Mouse (Mus musculus) stomach, embryonic 16.5 days (tissue): ENCODE data around the gene Errfi1. TPM values are rescaled to one million over a fixed set of nuclear protein-coding genes. Genes with fewer than 3 reads are reported as not detected.
"Not testable (repeated sequence)": the region's sequence is repeated elsewhere in the genome, so short reads cannot be mapped to it uniquely, and the experiment has no call there.

ENCODE experiments used
- ATAC-seq: fragments of 200-750 bp; cut with Nextera tagmentation; 2 replicates; pipeline ENCODE4 v1.8.0; 2017; ENCODE audit warnings: moderate number of reproducible peaks, moderate TSS enrichment; ENCODE audit not compliant: insufficient read depth, low FRiP score
- H3K27ac ChIP-seq: fragments of 300-500 bp; sonication (generic); 2 replicates; pipeline ENCODE4 v1.5.1; 2014; ENCODE audit warnings: low read length
- H3K27me3 ChIP-seq: fragments of 300-500 bp; sonication (generic); 2 replicates; pipeline ENCODE4 v1.6.1; 2014; ENCODE audit warnings: low read length, control low read depth, mixed read lengths; ENCODE audit not compliant: control insufficient read depth, insufficient read depth
- H3K36me3 ChIP-seq: fragments of 300-500 bp; sonication (generic); 2 replicates; pipeline ENCODE4 v1.6.1; 2014; ENCODE audit warnings: low read length; ENCODE audit not compliant: control insufficient read depth, insufficient read depth
- H3K4me1 ChIP-seq: fragments of 300-500 bp; sonication (generic); 2 replicates; pipeline ENCODE4 v1.6.1; 2014; ENCODE audit warnings: low read length, control low read depth, mixed read lengths; ENCODE audit not compliant: control insufficient read depth, insufficient read depth
- H3K4me2 ChIP-seq: fragments of 300-500 bp; sonication (generic); 2 replicates; pipeline ENCODE4 v1.6.1; 2014; ENCODE audit warnings: low read depth, low read length, mixed read lengths
- H3K4me3 ChIP-seq: fragments of 300-500 bp; sonication (generic); replicated peaks from 2 replicates; pipeline ENCODE4 v1.5.1; 2014; ENCODE audit warnings: mild to moderate bottlenecking, low read length
- H3K9ac ChIP-seq: fragments of 300-500 bp; sonication (generic); 2 replicates; pipeline ENCODE4 v1.6.1; 2014; ENCODE audit warnings: low read length
- H3K9me3 ChIP-seq: fragments of 300-500 bp; sonication (generic); replicated peaks from 2 replicates; pipeline ENCODE4 v1.6.1; 2016; ENCODE audit warnings: low read length, control low read depth; ENCODE audit not compliant: control insufficient read depth
- WGBS: fragments of 180-500 bp; shearing (Covaris S2); extraction: QIAGEN DNeasy Blood & Tissue Kit; methylation state at CpG from one replicate; pipeline ENCODE4 v1.1.7; 2014; 5-methylcytosine and 5-hydroxymethylcytosine counted together
- polyA plus RNA-seq: library from polyadenylated mRNA; unstranded; fragments of >200 nt; fragmentation: Nextera tagmentation; extraction: Ambion mirVana; gene quantifications from 2 replicates; pipeline ENCODE4 v1.2.1, GENCODE M21; 2015

Gene Errfi1
- polyA plus RNA-seq, 1 experiment from 2014 or later, result 30.8 TPM

- H3K27ac ChIP-seq, result peak overlapping the region; percentile 92
These were observed 15.8 kb downstream of the Errfi1 start for GRCm38 (mm10) chr4:150869276-150870197.

GRCm38 (mm10) chr4:150870963-150871391, 17.3 kb downstream of the Errfi1 start:
- Histone ChIP-seq H3K9me3 (no peaks in the 10 kb centered on the region), H3K36me3 (peaks cover 10% of the 10 kb centered on the region; the same call in 1 of the 2 replicates), H3K4me2 (peak overlapping the region; percentile 31; the same call in 1 of the 2 replicates), H3K27ac (peak overlapping the region; percentile 92), H3K4me3 (no peak overlapping the region), H3K27me3 (no peaks in the 10 kb centered on the region), H3K9ac (no peak overlapping the region), H3K4me1 (peaks cover 32% of the 10 kb centered on the region)
- WGBS, result 65% methylated on average over 13 of the region's 13 CpGs
- 0 out of 2 replicates have a peak, but pooled peaks have one; percentile 35 for ATAC-seq

More at GRCm38 (mm10) chr4:150869276-150870197, 15.8 kb downstream of the Errfi1 start:
- Histone ChIP-seq H3K9ac (0 out of 2 replicates have a peak overlapping the region, but pooled peaks have one; percentile 13), H3K4me1 (peaks cover 34% of the 10 kb centered on the region), H3K27me3 (no peaks in the 10 kb centered on the region), H3K4me2 (no peak overlapping the region), H3K4me3 (no peak overlapping the region), H3K9me3 (no peaks in the 10 kb centered on the region), H3K36me3 (peaks cover 13% of the 10 kb centered on the region; the same call in 1 of the 2 replicates)
- no peak for ATAC-seq
- WGBS, result 51% methylated on average over 17 of the region's 17 CpGs

GRCm38 (mm10) chr4:150871392-150872138, 17.8 kb downstream of the Errfi1 start:
- Histone ChIP-seq H3K9me3 (no peaks in the 10 kb centered on the region), H3K4me1 (peaks cover 32% of the 10 kb centered on the region), H3K27ac (peak overlapping the region; percentile 92), H3K4me2 (peak overlapping the region; percentile 31; the same call in 1 of the 2 replicates), H3K36me3 (peaks cover 6% of the 10 kb centered on the region; the same call in 1 of the 2 replicates), H3K4me3 (no peak overlapping the region), H3K27me3 (no peaks in the 10 kb centered on the region), H3K9ac (peak overlapping the region; percentile 46)
- ATAC-seq, result peak; percentile 84
- WGBS, result 25% methylated on average over 10 of the region's 10 CpGs

GRCm38 (mm10) chr4:150872139-150872651, 18.5 kb downstream of the Errfi1 start:
- 47% methylated on average over 9 of the region's 9 CpGs for WGBS
- ATAC-seq, result peak; percentile 35; the same call in 1 of the 2 replicates
- Histone ChIP-seq H3K4me1 (peaks cover 32% of the 10 kb centered on the region), H3K4me3 (no peak overlapping the region), H3K27ac (peak overlapping the region; percentile 92), H3K9me3 (no peaks in the 10 kb centered on the region), H3K4me2 (0 out of 2 replicates have a peak overlapping the region, but pooled peaks have one; percentile 31), H3K27me3 (no peaks in the 10 kb centered on the region), H3K9ac (peak overlapping the region; percentile 46), H3K36me3 (peaks cover under 1% of the 10 kb centered on the region; the same call in 1 of the 2 replicates)

- peak overlapping the region; percentile 92 for H3K27ac ChIP-seq
- H3K27me3 ChIP-seq, result no peaks in the 10 kb centered on the region
- WGBS, result 62% methylated on average over 8 of the region's 8 CpGs
- no peaks in the 10 kb centered on the region for H3K9me3 ChIP-seq
- no peak overlapping the region for H3K4me3 ChIP-seq
- H3K36me3 ChIP-seq, result no peaks in the 10 kb centered on the region
- H3K4me2 ChIP-seq, result no peak overlapping the region
- ATAC-seq, result no peak
- peaks cover 32% of the 10 kb centered on the region for H3K4me1 ChIP-seq
- no peak overlapping the region for H3K9ac ChIP-seq
These were observed 19.0 kb downstream of the Errfi1 start for GRCm38 (mm10) chr4:150872681-150873080.

GRCm38 (mm10) chr4:150874416-150874815, 20.7 kb downstream of the Errfi1 start:
- not testable (repeated sequence) for ATAC-seq, H3K27me3 ChIP-seq, H3K27ac ChIP-seq, H3K9ac ChIP-seq, H3K4me3 ChIP-seq, H3K4me2 ChIP-seq, H3K36me3 ChIP-seq
- Histone ChIP-seq H3K9me3 (peaks cover 12% of the 10 kb centered on the region), H3K4me1 (peaks cover 25% of the 10 kb centered on the region)
- 56% methylated on average over 4 of the region's 4 CpGs for WGBS

GRCm38 (mm10) chr4:150875393-150875792, 21.7 kb downstream of the Errfi1 start:
- no peaks in the 10 kb centered on the region for H3K36me3 ChIP-seq
- WGBS, result 67% methylated on average over 10 of the region's 10 CpGs

GRCm38 (mm10) chr4:150879631-150880030, 25.9 kb downstream of the Errfi1 start:
- no peaks in the 10 kb centered on the region for H3K27me3 ChIP-seq
- no peaks in the 10 kb centered on the region for H3K4me1 ChIP-seq
- H3K4me2 ChIP-seq, result no peak overlapping the region
- no peak for ATAC-seq
- no peak overlapping the region for H3K4me3 ChIP-seq
- WGBS, result 94% methylated on average over 22 of the region's 22 CpGs
- no peaks in the 10 kb centered on the region for H3K36me3 ChIP-seq
- peaks cover 24% of the 10 kb centered on the region for H3K9me3 ChIP-seq
- H3K27ac ChIP-seq, result no peak overlapping the region
- no peak overlapping the region for H3K9ac ChIP-seq

More at GRCm38 (mm10) chr4:150875393-150875792, 21.7 kb downstream of the Errfi1 start:
- H3K9me3 ChIP-seq, result peaks cover 22% of the 10 kb centered on the region
- peaks cover 22% of the 10 kb centered on the region for H3K4me1 ChIP-seq
- no peak overlapping the region for H3K4me2 ChIP-seq
- no peak overlapping the region for H3K9ac ChIP-seq
- ATAC-seq, result no peak
- no peak overlapping the region; the same call in 1 of the 2 replicates for H3K27ac ChIP-seq
- no peaks in the 10 kb centered on the region for H3K27me3 ChIP-seq
- no peak overlapping the region for H3K4me3 ChIP-seq
